Mouse (Mus musculus) spleen, adult 2 months (tissue): ENCODE measurements around the gene Selp.

Experiments
- CTCF ChIP-seq: fragments of 200-500 bp; IDR thresholded peaks from 2 replicates; pipeline ENCODE4 v1.5.1; 2011; ENCODE audit warnings: mild to moderate bottlenecking, inconsistent platforms; ENCODE audit not compliant: insufficient read depth, insufficient read length, insufficient replicate concordance; ENCODE audit errors: extremely low read depth
- POLR2A ChIP-seq: fragments of 200-500 bp; IDR thresholded peaks from 2 replicates; pipeline ENCODE4 v1.6.1; 2011; ENCODE audit warnings: low read depth, low read length, inconsistent platforms

- TF ChIP-seq CTCF (no peak), POLR2A (no peak)
These were observed 14.9 kb downstream of the Selp start for GRCm38 (mm10) chr1:164130013-164130412.
